Mouse (Mus musculus): ENCODE data around the gene Zfp719.

Gene Zfp719

DNA sequence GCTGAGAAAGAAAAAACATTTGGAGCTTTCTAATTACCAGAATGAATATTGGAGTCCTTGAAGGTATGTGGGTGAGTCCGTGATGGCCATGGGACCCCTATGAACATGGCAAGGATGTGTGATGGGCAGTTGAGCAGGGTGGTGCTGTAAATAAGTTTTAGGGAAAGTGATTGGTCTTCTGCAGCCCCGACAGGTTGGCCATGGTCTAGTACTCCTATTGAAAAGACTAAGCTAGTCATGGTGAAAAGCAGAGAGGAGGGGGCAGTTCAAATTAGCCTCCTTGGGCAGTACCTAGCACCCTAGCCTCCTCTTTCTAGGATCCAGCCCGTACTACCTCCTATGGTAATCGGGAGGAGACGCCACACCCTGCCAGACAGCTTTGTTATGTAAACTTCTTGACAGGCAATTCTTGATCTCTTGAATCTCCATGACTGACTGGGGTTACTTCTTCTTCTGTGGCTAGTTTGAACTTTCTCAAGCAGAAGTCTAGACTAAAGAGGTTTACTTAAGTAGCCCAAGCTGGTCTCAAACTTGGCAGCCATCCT lies 28.4 kb downstream of the Zfp719 start:
- DNase-seq, result no peak

DNA sequence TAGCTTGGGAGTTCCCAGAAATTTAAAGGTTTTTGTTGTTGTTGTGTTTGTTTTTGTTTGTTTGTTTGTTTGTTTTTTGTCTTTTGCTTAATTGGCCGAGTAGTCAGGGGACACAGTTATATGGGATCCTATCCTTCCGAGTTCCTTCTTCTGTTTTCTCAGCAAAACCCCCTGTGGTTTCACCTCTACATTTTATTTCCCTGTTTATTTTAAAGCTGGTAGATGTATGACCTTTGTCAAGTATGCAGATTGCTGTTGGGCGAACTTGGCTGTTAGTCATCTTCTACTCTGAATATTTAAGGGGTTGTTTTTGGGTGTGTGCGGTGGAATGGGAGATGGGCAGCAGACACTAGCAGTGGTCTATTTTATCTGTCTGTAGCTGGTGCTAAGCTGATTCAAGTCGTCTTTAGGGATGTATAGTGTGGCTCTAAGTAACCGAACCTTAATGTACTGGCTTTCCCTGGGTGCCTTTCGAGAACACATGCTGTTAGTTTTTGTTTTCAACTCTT lies 29.0 kb downstream of the Zfp719 start:
- no peak for DNase-seq

DNA sequence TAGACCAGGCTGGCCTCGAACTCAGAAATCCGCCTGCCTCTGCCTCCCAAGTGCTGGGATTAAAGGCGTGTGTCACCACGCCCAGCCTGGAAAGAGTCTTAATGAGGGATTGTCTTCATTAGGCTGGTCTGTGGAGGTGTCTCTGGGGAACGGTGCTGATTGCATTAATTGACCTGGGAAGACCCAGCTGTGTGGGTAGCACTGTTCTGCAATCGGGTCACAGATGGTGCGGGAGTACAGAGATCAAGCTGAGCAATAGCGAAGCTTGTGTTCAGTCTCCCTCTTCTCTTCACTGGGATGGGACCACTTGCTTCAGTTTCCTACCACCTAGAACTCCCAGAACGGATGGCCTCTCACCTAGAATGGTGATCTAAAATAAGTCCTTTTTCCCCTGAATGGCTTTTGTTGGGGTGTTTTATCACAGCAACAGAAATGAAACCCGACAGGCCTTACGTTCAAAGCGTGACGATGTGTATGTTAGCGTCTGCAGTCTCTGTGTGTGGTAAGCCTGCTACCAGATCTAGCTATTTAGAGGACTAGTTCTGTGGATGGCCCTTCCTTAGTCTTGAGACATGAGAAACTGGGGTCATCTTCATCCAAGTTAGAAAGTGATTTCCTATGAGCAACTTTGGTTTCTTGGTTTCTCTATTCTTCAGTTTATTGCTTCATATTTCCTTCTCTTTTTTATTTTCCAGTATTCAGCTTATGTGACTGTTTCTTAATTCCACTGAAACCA lies 34.6 kb downstream of the Zfp719 start:
- DNase-seq, result no peak

DNA sequence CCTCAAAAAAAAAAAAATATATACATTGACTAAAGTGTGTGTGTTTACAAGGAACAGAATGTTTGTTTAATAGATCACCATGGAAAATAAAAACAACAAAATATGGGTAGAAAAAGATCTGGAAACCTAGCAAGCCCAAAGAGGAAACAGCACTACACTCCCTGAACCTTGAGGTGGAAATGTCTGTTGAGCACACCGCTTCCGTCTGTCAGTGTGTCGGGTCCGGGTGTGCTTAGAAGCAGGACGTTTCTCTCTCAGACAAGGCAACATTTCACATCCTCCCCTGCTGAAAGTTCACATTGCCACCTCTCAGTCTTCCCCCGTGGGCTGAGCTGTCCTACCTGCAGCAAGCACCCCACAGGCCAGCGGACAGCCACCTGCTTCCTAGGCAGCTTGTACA lies 43.5 kb downstream of the Zfp719 start:
- no peak for DNase-seq

DNA sequence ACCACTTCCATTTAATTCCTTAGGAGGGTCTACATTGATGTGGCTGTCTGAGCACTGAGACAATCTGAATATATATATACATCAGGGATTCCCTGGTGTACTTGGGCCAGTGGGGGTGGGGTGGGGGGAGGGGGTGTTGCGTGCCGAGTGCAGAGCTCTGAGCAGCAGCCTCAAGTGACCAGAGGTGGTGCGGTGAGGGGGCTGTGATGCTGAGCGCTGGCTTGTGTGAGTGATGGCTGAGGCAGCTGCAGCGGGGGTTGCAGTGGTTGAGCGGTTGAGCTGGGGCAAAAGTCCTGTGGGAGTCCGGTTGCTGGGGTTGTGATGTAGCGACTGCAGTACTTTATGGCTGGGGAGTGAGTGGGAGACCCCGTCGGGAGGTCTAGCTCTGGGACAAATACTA lies 44.4 kb downstream of the Zfp719 start:
- no peak for DNase-seq

DNA sequence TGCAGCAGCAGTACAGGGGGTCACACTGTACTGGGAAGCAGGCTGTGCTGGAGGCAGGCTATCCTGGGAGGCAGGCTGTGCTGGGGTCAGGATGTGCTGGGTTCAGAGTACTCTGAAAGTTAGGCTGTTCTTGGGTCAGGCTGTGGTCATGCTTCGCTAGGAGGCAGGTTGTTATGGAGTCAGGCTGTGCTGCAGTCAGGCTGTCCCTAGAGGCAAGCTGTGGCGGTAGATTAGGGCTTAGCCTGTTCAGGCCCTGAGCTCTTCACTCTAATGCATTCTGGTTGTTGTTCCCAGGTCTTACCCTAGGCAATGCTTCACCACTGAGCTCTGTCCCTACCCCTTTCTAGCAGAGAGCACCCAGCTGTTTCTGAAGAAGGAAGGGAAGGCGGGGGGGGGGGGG lies 45.7 kb downstream of the Zfp719 start:
- DNase-seq, result no peak

DNA sequence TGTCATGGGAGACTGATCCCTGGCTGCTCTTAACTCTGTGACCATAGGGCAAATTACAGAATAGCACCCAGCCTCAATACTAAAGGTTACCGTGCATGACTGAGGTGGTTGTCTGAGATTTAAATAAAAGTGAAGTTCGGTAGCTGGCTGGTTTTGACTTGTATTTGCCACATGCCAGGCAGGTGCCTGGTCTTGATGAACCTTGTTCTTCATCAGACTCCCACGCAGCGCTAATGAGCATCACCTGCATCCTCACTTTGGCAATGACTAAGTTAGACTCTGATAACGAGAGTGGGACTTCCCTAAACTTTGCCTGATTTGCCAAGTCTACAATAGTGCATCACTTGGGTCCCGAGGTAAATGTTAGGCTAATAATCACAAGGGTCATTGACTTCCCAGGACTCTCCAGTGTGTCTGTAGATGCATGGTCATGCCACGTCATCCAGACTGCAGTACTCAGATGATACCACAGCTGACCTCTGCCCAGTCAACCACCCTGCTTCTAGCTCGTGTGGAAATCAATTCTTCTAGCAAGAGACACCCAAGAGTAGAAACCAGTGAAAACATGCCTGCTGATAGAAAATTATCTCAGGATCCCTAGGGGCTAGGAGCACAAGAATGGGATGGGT lies 46.5 kb downstream of the Zfp719 start:
- DNase-seq, result no peak

DNA sequence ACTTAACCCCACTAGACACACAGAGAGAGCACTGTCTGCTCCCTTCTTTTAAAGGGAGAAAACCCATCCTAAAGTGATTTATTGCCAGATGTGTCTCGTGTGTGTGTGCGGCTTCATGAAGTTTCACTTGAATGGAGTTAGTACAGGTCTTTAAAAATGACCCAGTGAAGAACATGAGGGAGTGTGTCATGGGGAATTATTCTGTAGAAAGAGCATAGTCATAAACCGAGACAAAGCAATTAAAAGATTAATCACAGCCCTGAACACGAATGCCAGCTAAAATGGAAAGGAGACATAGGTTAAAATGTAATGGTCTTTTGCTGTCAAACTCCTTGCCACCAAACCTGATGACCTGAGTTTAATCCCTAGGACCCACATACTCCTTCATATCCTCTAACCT lies 54.5 kb downstream of the Zfp719 start:
- no peak for DNase-seq

DNA sequence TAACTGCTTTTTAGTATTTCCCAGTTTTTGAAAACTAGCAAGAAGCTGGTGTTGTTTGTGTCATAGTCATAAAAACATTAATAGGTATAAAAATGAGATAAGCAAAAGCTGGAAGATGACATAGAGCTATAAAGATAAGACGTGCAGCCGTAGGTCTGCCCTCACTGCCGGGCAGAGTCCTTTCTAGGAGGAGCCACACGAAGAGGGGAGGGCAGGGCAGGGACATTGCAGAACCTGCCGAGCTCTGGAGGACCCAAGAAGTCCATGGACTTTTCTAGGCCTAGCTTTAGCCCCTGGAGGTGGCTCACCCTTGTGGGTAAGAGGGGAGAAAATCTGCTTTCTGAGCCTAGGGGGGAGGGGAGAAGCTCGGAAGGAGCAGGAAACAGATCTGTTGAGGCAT lies 55.1 kb downstream of the Zfp719 start, which contains the start of gene Ceacam18:
Gene Ceacam18, plus strand, starts transcription at position 208 of the 400 bp plus-strand sequence.
- no peak for DNase-seq

DNA sequence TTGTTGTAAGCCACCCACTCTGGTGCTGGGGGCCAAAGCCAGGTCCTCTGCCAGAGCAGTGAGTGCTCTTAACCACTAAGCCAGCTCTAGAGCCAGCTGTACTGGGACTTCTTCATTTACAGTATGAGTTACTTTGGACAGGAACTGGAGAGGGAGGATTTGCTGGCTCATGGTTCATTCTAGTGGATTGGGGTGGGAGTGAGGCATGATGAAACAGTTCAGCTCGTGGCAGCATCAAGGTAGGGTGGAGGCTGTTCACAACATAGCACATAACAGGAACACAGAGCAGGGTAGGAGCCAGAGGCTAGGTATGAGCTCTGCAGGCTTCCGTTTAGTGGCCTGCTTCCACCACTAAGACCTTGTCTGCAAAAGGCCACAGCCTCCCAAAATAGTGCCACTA lies 56.8 kb downstream of the Zfp719 start:
- DNase-seq, result no peak

DNA sequence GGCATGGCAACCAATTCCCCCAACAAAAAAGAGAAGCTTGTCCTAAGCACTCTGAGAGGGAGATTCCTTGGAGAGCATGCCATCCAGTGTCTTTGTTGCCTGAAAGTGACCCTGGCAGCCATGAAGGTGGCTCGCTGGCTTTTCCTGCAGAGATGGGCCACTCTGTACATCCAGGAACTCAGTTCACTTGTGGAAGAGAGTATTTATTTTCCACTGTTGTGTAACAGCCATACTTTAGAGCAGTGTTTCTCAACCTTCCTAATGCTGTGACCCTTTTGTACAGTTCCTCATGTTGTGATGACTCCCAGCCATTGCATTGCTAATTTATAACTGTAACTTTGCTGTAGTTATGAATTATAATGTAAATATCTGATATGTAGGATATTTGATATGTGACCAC lies 57.7 kb downstream of the Zfp719 start:
- no peak for DNase-seq

DNA sequence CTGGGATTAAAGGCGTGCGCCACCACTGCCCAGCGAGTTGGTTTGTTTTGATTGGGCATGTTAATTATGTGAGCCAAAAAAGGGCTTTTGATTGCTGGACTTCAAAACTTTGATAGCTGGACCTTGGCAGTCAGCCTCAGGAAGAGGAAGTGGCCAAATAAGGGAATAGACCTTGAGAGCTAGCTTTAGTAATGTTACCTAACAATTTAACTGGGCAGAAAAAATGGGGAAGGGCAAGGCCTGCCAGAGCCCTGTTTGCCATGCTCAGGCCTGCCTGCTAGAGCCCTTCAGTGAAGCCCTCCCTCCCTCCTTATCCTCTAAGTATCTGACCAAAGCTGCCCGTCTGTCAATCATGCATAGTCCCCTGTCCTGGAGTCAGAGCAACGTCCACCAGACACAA lies 63.2 kb downstream of the Zfp719 start:
- DNase-seq, result no peak
